Mouse (Mus musculus) kidney, postnatal 36 days (tissue): ENCODE measurements around the gene Slc22a29.
"Not testable (repeated sequence)": the region's sequence is repeated elsewhere in the genome, so short reads cannot be mapped to it uniquely, and the experiment has no call there.

Experiments
- DNase-seq, 2 experiments: peaks; one replicate each; pipeline ENCODE4 v3.0.0; 2021 to 2022; ENCODE audit warnings: mixed read lengths in 2 of 2

Slc22a29 gene

DNA sequence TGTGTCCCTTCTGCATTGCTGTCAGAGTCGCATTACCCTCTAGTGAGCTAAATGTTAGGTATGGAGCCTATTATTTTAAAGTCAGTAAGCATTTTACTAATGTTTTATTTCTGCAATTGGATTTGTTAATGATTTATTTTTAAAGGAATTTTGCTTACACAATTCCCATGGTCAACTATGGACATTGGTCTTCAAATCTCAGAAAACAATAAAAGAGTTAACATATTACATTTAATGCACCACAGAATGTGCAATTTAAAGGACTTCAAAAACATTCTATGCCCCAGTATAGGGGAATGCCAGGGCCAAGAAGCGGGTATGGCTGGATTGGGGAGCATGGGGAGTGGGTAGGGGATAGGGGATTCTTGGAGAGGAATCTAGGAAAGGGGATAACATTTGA, at the start of gene Slc22a29:
Gene Slc22a29 (minus strand): TSS at position 101 of the 400 bp plus-strand sequence.
- no peak for DNase-seq

DNA sequence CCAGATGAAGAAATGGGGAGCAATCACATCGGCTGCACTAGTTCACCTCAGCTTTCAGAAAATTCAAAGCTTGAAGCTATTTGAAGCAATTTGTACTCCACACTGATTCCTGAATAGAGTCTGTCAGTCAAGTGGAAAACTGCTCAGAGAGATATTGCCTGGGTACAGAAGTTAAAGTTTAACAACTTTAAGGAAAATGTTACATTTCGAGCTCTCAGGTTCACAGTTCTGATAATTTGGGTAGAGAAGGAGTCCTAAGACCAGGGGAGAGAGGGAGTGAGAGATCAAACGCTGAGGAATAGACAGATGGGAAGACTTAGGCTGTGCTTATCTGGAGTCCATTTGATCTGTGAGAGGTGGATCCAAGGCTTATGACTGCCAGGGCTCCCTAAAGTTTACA, 46.6 kb upstream of the Slc22a29 start:
- peak in 1 of 2 experiments; percentile 19 for DNase-seq

DNA sequence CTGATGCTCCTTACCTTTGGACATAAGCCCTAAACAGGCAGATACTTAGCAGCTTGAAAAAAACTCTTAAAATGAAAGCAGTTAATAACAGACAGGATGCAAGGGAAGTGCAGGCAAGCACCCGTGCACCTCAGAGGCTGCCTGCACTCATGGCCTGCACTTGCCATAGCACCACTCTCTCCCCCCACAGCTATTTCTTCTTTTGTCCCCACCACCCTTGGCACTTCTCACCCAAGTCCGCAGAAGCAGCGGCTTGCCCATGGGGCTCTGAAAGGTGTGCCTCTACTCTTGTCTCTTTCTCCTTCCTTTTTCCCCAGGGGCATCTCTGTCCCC, 34.0 kb upstream of the Slc22a29 start:
- DNase-seq: no peak

DNA sequence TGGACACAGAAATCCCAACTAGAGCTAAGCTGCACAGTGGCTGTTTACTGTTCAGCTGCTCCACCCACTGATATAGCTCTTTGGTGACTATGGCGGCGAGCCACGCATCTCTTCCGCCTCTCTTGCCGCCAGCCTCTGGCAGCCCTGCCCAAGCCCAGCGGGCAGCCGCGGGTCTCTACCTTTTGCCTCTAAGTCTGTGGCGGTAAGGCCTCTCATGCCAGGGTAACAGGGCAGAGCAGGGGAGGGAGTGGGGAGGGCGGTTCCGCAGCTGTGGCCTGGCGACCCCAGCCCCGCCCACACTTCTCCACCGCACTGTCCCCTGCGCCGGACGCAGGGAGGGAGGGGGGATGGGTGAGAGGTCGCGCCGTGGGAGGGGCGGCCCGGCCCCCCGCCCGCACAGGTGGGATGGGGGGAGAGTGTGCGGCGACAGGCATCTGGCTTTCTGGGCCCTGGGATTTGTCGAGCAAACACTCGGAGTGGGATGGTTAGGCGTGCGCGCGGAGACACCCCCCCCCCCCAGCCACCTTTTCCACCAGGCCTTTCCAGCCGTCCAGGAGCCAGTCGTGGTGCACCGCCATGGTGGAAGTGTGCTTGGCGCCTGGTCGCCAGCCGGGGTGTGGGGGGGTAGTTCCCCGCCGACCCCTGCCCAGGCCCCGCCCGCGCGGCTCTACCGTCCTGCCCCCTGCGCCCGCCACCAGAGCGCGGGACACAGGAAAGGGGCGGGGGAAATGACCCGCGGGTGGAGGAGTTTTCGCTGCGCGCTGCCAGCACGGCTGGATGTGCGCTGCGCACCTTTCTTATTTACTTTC, 33.4 kb upstream of the Slc22a29 start:
- DNase-seq: peak; percentile 63 to 80

DNA sequence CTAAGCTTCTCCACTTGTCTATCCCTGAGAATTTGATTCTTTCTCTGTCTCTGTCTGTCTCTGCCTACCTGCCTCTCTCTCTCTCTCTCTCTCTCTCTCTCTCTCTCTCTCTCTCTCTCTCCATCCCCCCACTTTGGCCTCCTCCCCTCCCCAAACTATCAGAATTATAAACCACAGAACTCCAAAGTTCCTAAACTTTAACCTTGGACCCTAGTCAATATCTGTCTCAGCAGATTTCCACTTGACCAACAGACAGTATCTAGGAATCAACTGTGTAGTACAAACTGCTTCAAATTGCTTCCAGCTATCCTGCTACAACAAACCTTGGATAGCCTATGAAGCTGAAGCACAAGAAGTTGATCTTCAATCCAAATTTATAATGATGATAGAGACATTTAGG, 10.2 kb upstream of the Slc22a29 start:
- DNase-seq: peak; percentile 3 to 38

DNA sequence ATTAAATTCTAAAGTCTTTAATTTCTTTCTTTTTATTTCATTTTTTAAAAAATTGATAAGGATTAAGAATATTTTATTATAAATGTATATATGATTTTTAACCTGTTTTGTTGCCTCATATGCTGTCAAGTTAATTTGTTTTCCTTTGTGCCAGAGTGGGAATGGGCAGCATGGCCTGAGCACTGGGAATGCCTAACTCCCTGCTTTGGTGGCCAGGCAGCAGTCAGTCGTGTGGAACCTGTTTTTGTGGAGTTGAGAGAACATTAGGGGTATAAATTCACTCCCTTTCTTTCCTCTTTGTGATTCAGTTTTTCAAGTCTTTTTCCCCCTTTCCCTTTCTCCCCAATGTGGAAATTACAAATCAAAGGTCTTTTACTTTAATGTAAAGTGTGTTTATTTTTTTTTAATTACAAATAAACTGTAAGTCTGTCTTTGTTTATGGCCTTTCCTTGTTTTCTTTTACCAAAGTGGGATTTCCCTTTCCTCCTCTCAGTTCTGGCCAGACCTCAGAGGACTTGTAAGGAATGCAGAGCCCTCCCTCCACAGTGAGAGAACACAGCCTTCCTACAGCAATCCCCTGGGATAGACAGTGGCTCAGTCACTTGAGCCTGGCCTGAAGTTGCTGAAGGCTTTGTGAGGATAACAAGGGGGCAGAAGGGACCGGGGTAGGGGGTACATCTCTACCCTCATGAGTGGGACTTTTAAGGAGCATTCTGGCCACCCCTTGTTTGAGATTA, 69.7 kb downstream of the Slc22a29 start:
- no peak for DNase-seq

DNA sequence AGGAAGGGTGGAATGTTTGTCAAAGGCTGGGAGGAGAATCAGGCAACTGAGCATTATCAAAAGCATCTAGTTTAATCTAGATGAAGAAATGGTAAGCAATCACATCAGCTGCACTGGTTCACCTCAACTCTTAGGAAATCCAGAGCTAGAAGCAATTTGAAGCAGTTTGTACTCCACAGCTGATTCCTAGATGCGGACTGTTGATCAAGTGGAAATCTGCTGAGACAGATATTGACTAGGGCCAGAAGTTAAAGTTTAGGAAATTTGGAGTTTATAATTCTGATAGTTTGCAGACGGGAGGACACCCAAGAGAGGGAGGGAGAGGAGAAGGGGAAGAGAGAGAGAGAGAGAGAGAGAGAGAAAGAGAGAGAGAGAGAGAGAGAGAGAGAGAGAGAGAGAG, 76.0 kb downstream of the Slc22a29 start:
- DNase-seq: peak in 1 of 2 experiments; percentile 16

DNA sequence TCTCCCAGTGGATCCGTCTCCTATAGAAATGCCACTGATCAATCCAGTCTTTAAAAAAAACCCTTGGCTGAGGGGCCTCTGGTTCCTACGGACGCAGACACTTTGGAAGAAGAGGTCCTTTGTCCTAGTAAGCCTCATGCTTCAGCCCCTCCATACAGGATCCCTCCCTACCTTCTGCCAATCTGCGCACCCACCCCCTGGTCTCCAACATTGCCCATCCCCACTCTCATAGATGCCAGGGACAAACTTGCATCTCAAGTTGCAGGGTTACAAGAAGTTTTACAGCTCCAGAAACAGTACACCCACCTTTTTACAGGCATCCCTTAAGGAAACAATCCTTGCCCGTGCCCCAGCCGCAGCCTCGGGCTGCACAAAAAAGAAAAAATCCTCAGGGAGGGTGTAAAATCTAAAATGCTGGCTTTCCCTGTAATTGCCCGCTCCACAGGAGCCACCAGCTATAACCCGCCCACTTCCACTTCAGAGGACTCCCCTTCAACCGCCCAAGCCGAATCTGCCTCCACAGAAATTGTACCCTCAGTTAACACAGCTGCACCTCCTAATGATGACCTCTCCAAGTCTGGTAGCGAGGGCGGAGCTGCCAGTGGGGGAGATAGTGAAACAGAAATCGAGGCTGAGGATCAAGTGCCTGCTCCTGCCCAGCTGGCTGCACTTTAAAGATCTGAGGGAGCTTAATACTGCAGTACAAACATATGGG, 84.4 kb downstream of the Slc22a29 start:
- DNase-seq: peak in 1 of 2 experiments; percentile 13

DNA sequence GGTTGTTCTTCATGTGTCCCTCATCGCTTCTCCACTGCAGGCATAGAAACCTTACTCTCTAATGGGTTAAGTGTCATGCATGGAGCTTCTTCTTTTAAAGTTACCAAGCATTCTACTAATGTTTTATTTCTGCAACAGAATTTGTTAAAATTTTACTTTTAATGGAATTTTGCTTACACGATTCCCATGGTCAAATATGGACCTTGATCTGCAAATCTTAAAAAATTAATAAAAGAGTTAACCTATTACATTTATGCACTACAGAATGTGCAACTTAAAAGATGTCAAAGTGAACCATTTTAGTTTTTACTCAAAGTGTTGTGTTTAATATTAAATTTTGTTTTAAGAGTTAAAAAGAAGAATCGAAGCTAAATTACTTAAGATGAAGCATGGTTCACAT, 86.8 kb downstream of the Slc22a29 start, which contains the start of gene Slc22a28:
Gene Slc22a28 (minus strand): TSS at position 102 of the 400 bp plus-strand sequence.
- not testable (repeated sequence) for DNase-seq
